Mouse (Mus musculus) kidney, adult 2 months (tissue): ENCODE measurements at regions not wholly inside any gene's neighbourhood (a gene's known extent, or its start where the extent isn't known, plus 50 kb on each side); places are given as distances from the start of the nearest gene placed in this dataset.

Experiments used
- CTCF ChIP-seq: fragments of 200-500 bp; conservative IDR thresholded peaks from 2 replicates; pipeline ENCODE4 v1.5.1; 2011; ENCODE audit warnings: low read depth, mild to moderate bottlenecking, control low read depth, low read length, moderate library complexity, mixed read lengths; ENCODE audit not compliant: insufficient read depth, insufficient read length
- POLR2A ChIP-seq: fragments of 200-500 bp; IDR thresholded peaks from one replicate; pipeline ENCODE4 v1.6.1; 2011; ENCODE audit warnings: low read depth, low read length, control low read depth

GRCm38 (mm10) chr17:68112763-68113330, 108.9 kb upstream of the Arhgap28 start:
- TF ChIP-seq POLR2A (no peak), CTCF (no peak)
